Mouse (Mus musculus): Measurements from ENCODE around the gene Fam131c. TPM values are rescaled to one million over a fixed set of nuclear protein-coding genes. Genes with fewer than 3 reads are reported as not detected.

Gene Fam131c
- 2.0 and 2.3 TPM in 2 replicates for polyA plus RNA-seq (2015; fragmentation: Nextera tagmentation; extraction: Ambion mirVana)

DNA sequence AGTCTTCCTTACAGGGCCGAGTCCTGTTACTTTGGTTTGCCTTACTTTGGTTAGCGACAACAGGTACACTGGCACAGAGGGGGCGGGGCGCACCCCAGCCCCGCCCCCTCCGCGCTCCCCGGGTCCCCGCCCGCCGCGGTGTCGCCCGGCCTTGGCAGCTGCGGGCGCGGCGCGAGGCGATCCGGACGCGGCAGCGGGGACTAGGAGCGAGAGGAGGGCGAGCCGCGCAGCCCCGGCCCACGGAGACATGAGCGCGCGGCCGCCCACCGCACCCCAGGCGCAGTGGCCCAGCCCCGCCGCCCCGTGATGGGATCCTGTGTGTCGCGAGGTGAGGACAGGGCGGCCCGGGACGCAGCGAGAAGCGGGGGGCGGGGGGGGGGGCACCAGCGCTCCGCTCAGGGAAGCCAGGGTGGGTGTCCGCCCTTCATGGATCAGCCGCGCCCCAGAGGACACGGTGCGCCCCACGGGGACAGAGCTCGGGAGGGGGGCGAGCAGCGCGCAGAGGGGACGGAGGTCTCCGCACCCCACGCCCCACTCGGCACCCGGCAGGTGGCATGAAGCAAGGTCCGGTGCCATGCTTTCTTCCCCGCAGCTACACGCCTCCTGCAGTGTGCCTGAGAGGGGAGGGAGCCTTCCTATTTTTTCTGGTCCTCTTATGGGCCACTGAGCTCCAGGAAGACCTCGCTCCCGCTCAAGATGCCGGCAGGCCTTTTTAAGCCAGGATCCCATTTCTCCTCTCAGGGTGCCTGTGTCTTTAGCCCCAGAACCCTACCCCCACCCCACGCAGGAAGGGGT lies at the start of gene Fam131c:
Fam131c (plus strand) TSS at position 224 of the 795 bp plus-strand sequence.
- H3K9ac ChIP-seq: peak within 1 kb of the TSS; percentile 63
- ATAC-seq: peak; percentile 68

DNA sequence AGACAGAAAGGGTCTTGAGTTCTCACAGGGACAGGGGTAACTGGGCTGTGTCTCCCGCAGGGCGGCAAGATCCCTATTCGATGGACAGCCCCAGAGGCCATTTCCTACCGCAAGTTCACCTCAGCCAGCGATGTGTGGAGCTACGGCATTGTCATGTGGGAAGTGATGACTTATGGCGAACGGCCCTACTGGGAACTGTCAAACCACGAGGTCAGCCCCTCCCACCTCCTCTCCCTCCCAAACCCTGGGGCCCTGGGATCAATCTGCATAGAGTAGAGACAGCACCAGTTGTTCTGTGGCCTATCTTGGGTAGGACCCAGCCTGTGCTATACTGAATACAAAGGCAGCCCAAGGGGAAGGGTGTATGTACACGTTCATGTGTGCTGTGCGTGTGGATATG lies 45.5 kb upstream of the Fam131c start:
- ATAC-seq: no peak
- H3K36me3 ChIP-seq: peaks cover 27% of the 10 kb centered on the region

More for the DNA sequence above, at the start of gene Fam131c:
- Histone ChIP-seq H3K4me1 (replicated peaks) (0 out of 2 replicates have a peak, but pooled peaks cover 4% of the 10 kb centered on the region), H3K4me2 (replicated peaks) (peak within 1 kb of the TSS; percentile 99), H3K4me3 (replicated peaks) (peak within 1 kb of the TSS; percentile 55), H3K36me3 (no peaks in the 10 kb centered on the region), H3K27ac (no peak within 1 kb of the TSS), H3K27me3 (replicated peaks) (peaks cover 28% of the 10 kb centered on the region), H3K9me3 (no peaks in the 10 kb centered on the region)
- WGBS: under 1% methylated on average over 55 of the region's 71 CpGs

DNA sequence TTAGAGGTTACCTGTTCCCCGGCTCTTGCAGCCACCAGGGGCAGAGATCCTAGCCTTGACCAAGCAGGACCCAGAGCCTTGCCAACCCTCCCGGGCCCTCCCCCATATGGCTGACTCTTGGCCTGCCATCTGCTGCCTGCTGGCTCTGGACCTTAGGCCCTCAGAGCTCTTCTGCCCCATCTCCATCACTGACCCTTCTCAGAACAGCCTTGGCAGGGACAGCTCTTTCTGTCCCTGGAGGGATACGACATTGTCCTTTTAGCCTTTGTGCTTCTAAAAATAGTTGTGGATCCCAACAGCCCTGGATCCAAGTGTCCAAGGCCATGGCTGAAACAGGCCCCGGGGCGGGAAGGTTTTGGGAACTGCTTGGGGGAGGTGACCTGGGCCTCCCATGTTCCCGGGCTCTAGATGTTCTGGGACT lies 43.2 kb upstream of the Fam131c start:
- Histone ChIP-seq H3K4me2 (replicated peaks) (no peak overlapping the region), H3K27me3 (replicated peaks) (no peaks in the 10 kb centered on the region), H3K9ac (no peak overlapping the region), H3K36me3 (peaks cover 18% of the 10 kb centered on the region), H3K4me1 (replicated peaks) (peaks cover 14% of the 10 kb centered on the region; the same call in 1 of the 2 replicates), H3K9me3 (no peaks in the 10 kb centered on the region), H3K27ac (no peak overlapping the region), H3K4me3 (replicated peaks) (no peak overlapping the region)
- ATAC-seq: no peak
- 86% methylated on average over 6 of the region's 6 CpGs for WGBS

More for the DNA sequence above, 45.5 kb upstream of the Fam131c start:
- no peaks in the 10 kb centered on the region for H3K27me3 ChIP-seq (replicated peaks)
- H3K27ac ChIP-seq: no peak overlapping the region
- H3K4me2 ChIP-seq (replicated peaks): no peak overlapping the region
- H3K4me3 ChIP-seq (replicated peaks): no peak overlapping the region
- no peak overlapping the region for H3K9ac ChIP-seq
- H3K4me1 ChIP-seq (replicated peaks): peaks cover 14% of the 10 kb centered on the region; the same call in 1 of the 2 replicates
- no peaks in the 10 kb centered on the region for H3K9me3 ChIP-seq
- 75% methylated on average over 11 of the region's 11 CpGs for WGBS

DNA sequence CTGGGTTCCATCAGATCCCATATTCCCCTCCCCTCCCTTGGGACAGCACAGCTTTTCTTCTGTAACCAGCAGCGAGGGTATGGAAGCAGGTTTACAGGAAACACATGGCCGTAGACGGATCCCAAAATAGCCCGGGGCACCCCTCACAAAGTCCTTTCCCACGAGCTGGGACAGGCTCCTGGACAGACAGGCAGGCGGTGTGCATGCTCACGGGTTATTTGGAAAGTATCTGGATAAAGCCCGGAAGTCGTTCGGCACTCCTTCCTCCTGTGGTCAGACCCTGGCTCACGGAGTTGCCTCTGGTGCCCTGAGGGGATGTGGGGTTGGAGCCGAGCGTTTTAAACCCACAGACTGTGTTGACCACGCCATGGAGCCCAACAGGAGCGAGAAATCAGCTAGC lies 42.4 kb upstream of the Fam131c start:
- Histone ChIP-seq H3K27ac (no peak overlapping the region; the same call in 1 of the 2 replicates), H3K36me3 (peaks cover 18% of the 10 kb centered on the region), H3K9ac (no peak overlapping the region), H3K4me2 (replicated peaks) (no peak overlapping the region), H3K9me3 (no peaks in the 10 kb centered on the region), H3K27me3 (replicated peaks) (no peaks in the 10 kb centered on the region), H3K4me3 (replicated peaks) (no peak overlapping the region), H3K4me1 (replicated peaks) (peaks cover 14% of the 10 kb centered on the region; the same call in 1 of the 2 replicates)
- 58% methylated on average over 15 of the region's 15 CpGs for WGBS
- no peak for ATAC-seq

DNA sequence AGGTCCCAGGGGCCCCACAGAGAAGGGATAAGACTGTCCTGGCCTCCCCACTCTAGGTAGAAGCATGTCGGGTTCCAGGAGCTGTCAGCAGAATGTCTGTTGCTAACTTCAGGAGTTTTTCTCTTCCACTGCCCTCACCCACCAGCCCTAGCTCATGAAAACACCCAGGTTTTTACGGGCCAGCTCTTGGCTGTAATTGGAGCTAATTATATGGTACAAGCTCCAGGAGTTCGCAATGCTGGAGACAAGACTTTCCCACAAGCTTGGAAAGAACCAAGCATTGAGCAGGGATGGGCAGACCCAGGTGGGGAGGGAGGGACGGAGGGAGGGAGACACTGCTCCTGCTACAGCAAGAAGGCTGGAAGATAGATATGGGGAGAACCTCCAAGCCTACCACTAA lies 40.9 kb upstream of the Fam131c start:
- WGBS: 69% methylated on average over 4 of the region's 4 CpGs
- Histone ChIP-seq H3K4me1 (replicated peaks) (peaks cover 14% of the 10 kb centered on the region; the same call in 1 of the 2 replicates), H3K4me2 (replicated peaks) (no peak overlapping the region), H3K27me3 (replicated peaks) (no peaks in the 10 kb centered on the region), H3K4me3 (replicated peaks) (no peak overlapping the region), H3K9ac (no peak overlapping the region), H3K36me3 (peaks cover 5% of the 10 kb centered on the region; the same call in 1 of the 2 replicates), H3K27ac (no peak overlapping the region), H3K9me3 (no peaks in the 10 kb centered on the region)
- ATAC-seq: no peak

DNA sequence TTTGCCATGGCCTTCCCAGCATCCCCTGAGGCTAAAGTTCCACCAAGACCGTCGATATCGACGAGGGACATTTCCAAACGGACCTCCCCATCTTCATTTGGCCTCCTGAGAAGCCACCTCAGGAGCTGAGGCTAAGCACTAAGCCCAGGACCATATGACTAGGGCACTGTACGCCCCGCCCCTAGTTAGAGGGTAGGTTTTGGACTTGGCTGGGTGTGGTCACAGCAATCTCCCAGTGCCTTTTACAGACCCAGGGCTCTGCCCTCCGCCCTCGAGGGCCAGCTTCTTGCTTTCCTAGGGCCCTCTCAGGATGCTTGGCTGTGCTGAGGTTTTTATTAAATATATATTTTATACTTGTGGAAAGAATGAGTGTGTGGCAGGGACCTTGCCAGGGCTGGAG lies 39.3 kb upstream of the Fam131c start:
- Histone ChIP-seq H3K4me2 (replicated peaks) (no peak overlapping the region), H3K9ac (no peak overlapping the region), H3K36me3 (0 out of 2 replicates have a peak, but pooled peaks cover 3% of the 10 kb centered on the region), H3K27ac (no peak overlapping the region), H3K4me3 (replicated peaks) (no peak overlapping the region), H3K9me3 (no peaks in the 10 kb centered on the region), H3K4me1 (replicated peaks) (peaks cover 17% of the 10 kb centered on the region; the same call in 1 of the 2 replicates), H3K27me3 (replicated peaks) (no peaks in the 10 kb centered on the region)
- WGBS: 80% methylated on average over 9 of the region's 9 CpGs
- ATAC-seq: 0 out of 2 replicates have a peak, but pooled peaks have one; percentile 44

DNA sequence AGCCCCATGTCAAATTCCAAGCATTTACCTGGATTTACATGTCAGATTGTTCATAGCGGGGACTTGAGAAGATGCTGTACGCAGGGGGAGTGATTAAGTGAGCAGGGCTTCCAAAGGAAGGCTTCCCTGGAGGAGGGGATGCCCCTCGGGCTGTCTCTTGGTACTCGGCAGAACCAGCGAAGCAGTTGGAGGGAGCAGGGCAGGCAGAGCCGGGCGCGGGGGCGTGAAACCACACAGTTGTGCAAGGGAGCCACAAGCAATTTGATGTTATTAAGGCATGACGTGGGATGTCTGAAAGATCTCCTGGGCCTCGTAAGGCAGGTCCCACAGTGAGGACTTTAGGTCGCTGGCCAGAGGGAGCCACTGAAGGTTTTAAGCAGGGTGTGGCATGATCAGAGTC lies 38.1 kb upstream of the Fam131c start:
- H3K9ac ChIP-seq: no peak overlapping the region
- H3K36me3 ChIP-seq: no peaks in the 10 kb centered on the region
- no peak overlapping the region for H3K27ac ChIP-seq
- H3K4me2 ChIP-seq (replicated peaks): no peak overlapping the region
- no peaks in the 10 kb centered on the region for H3K9me3 ChIP-seq
- 58% methylated on average over 12 of the region's 12 CpGs for WGBS
- no peak overlapping the region for H3K4me3 ChIP-seq (replicated peaks)
- peaks cover 22% of the 10 kb centered on the region; the same call in 1 of the 2 replicates for H3K4me1 ChIP-seq (replicated peaks)
- ATAC-seq: no peak
- H3K27me3 ChIP-seq (replicated peaks): no peaks in the 10 kb centered on the region

DNA sequence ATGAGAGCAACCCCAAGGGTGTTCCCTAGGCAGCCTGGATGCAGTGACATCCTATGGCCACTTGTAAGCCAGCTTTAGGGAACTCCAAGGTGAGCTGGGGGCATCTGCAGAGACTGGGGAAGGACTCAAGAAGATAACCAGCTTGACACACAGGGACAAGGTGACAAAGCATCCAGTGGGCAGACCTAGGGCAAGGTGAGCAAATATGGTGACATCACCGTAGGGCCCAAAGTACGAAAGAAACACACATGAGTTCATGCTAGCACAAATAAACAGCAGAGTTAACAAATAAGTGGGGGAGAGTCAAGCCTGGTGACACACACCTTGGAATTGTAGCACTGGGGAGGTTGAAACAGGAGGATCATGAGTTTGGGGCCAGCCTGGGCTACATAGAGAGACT lies 36.6 kb upstream of the Fam131c start:
- Histone ChIP-seq H3K4me1 (replicated peaks) (peaks cover 19% of the 10 kb centered on the region), H3K27me3 (replicated peaks) (no peaks in the 10 kb centered on the region), H3K9me3 (no peaks in the 10 kb centered on the region), H3K4me2 (replicated peaks) (no peak overlapping the region), H3K9ac (no peak overlapping the region), H3K4me3 (replicated peaks) (no peak overlapping the region), H3K27ac (no peak overlapping the region), H3K36me3 (no peaks in the 10 kb centered on the region)
- no peak for ATAC-seq
- WGBS: 89% methylated on average over 2 of the region's 2 CpGs

DNA sequence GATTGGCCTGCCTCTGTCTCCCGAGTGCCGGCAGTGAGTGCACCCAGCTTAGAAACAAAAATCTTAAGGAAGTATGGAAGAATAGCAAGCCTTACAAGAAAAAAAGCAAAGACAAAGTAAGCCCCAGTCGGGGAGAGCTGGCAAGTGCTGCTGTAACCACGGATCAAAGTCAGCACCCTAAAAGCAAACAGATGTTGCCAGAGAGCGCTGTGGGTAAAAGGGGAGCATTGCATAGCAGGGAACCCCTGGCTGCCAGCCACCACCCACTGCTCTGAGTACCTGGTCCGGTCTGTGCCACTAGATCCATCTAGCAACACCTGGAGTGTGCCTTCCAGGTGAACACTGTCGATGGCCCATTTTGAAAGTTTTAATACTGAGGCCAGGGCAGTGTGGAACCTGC lies 35.8 kb upstream of the Fam131c start:
- WGBS: 84% methylated on average over 7 of the region's 7 CpGs
- H3K36me3 ChIP-seq: no peaks in the 10 kb centered on the region
- H3K9ac ChIP-seq: no peak overlapping the region
- no peak overlapping the region for H3K27ac ChIP-seq
- no peak overlapping the region for H3K4me2 ChIP-seq (replicated peaks)
- no peak overlapping the region for H3K4me3 ChIP-seq (replicated peaks)
- no peaks in the 10 kb centered on the region for H3K9me3 ChIP-seq
- no peak for ATAC-seq
- H3K4me1 ChIP-seq (replicated peaks): peaks cover 16% of the 10 kb centered on the region
- no peaks in the 10 kb centered on the region for H3K27me3 ChIP-seq (replicated peaks)

DNA sequence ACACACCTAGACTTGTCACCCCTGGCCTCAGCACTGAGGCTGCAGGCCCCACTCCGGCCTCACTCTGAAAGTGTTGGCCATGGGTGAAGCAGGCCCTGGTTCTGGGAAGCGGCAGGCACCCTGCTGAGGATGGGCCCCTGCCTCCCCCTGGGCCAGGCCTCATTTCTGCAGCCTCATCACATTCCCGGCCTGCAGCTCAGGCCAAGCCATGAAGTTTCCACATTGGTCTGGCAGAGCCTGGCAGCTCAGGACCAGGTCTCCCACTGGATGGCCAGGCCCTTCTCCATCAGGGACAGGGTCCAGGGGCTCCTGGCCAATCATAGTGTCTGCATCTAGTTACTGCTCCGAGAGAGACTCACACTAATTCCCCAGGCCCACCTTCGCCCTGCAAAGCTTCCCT lies 33.3 kb upstream of the Fam131c start:
- Histone ChIP-seq H3K4me3 (replicated peaks) (no peak overlapping the region), H3K4me2 (replicated peaks) (no peak overlapping the region), H3K4me1 (replicated peaks) (peaks cover 32% of the 10 kb centered on the region), H3K27ac (no peak overlapping the region), H3K9ac (no peak overlapping the region), H3K9me3 (no peaks in the 10 kb centered on the region), H3K27me3 (replicated peaks) (no peaks in the 10 kb centered on the region), H3K36me3 (no peaks in the 10 kb centered on the region)
- no peak for ATAC-seq
- 60% methylated on average over 5 of the region's 5 CpGs for WGBS

DNA sequence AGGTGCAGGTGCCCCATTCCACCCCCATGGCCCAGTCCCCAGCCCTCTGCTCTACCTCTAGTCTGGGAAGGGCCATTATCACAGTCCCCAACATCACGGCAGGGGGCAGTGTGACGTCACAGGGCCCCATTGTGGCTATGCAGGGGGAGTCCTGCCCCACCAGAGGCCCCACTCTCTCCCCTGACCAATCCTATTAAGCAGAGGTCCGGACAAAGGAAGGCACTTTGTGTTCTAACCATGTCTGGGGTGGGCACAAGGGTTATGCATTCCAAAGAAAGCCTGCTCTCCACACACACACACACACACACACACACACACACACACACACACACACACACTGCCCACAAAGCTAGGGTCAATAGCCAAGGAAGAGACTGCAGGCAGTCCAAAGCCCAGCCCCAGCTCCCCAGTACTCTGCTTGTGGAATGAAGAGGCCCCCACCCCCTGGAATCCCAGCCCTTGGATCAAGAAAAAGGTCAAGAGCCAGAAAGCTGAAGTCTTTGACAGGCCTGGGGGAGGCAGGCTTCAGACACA lies 32.7 kb upstream of the Fam131c start:
- Histone ChIP-seq H3K9ac (no peak overlapping the region), H3K9me3 (no peaks in the 10 kb centered on the region), H3K36me3 (no peaks in the 10 kb centered on the region), H3K27ac (peak overlapping the region; percentile 17; the same call in 1 of the 2 replicates), H3K27me3 (replicated peaks) (no peaks in the 10 kb centered on the region), H3K4me3 (replicated peaks) (no peak overlapping the region), H3K4me2 (replicated peaks) (no peak overlapping the region), H3K4me1 (replicated peaks) (peaks cover 32% of the 10 kb centered on the region)
- ATAC-seq: no peak; the same call in 1 of the 2 replicates
- WGBS: 29% methylated on average over 3 of the region's 3 CpGs

DNA sequence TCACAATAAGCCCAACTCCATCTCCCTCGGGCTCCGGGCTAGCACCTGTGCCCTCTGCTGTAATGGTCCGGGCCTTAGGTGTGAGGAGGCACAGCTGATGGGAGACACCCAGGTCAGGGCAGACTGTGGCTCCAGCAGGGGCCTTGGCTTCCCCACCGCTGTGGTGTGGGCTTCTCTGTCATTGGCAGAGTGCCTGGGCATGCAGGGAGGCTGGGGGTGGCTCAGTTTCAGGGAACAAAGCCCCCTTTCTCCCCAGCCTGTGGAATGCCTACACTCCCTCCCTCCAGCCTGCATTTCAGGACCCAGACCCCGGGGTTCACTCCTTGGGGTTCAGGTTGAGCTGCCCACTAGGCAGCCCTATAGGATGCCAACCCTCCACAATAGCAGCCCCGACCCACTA lies 31.8 kb upstream of the Fam131c start:
- no peak overlapping the region for H3K4me2 ChIP-seq (replicated peaks)
- no peak overlapping the region for H3K4me3 ChIP-seq (replicated peaks)
- H3K4me1 ChIP-seq (replicated peaks): peaks cover 32% of the 10 kb centered on the region
- no peak overlapping the region for H3K9ac ChIP-seq
- 62% methylated on average over 6 of the region's 6 CpGs for WGBS
- no peak for ATAC-seq
- H3K9me3 ChIP-seq: no peaks in the 10 kb centered on the region
- H3K27ac ChIP-seq: no peak overlapping the region
- H3K27me3 ChIP-seq (replicated peaks): no peaks in the 10 kb centered on the region
- H3K36me3 ChIP-seq: no peaks in the 10 kb centered on the region

All from intestine, embryonic 15.5 days (tissue).